In genomic region chr15:101133993-101134704, GRCm38 (mm10) we compare ENCODE assay signal across 8 mouse cellular contexts. TPM values are rescaled to one million over a fixed set of nuclear protein-coding genes. Genes with fewer than 3 reads are reported as not detected.
DNase-seq lines count a peak whose midpoint lies in the region; ATAC-seq and TF ChIP-seq lines count a peak whose summit lies in the region.

No protein-coding gene starts in this region.

- ATAC-seq in heart, embryonic 12.5 days (ENCODE audit: insufficient number of reproducible peaks, low FRiP score), result 0 out of 2 replicates have a peak, but pooled peaks have one; percentile 15
- ATAC-seq in limb, embryonic 15.5 days (ENCODE audit: insufficient number of reproducible peaks, low FRiP score, low TSS enrichment, low read depth), result no peak
- ATAC-seq in stomach, postnatal 0 days (ENCODE audit: low FRiP score, low TSS enrichment), result peak; percentile 59; the same call in 1 of the 2 replicates

- H3K9me3 ChIP-seq in heart, embryonic 12.5 days (replicated peaks), result no peaks in the 10 kb centered on the region; the same call in 1 of the 2 replicates
- H3K9me3 ChIP-seq in limb, embryonic 15.5 days, result no peaks in the 10 kb centered on the region
- H3K9me3 ChIP-seq in stomach, postnatal 0 days (ENCODE audit: control insufficient read depth, low read length), result no peaks in the 10 kb centered on the region

- H3K27ac ChIP-seq in heart, embryonic 12.5 days (ENCODE audit: poor library complexity, severe bottlenecking), result no peak overlapping the region
- H3K27ac ChIP-seq in limb, embryonic 15.5 days, result peak overlapping the region; percentile 47
- peak overlapping the region; percentile 79 for H3K27ac ChIP-seq in stomach, postnatal 0 days (replicated peaks)

- TF ChIP-seq EP300 in stomach, postnatal 0 days (optimal IDR thresholded peaks at IDR 0.05), result no peak

- no peaks in the 10 kb centered on the region for H3K36me3 ChIP-seq in heart, embryonic 12.5 days
- H3K36me3 ChIP-seq in limb, embryonic 15.5 days, result no peaks in the 10 kb centered on the region
- H3K36me3 ChIP-seq in stomach, postnatal 0 days (ENCODE audit: control insufficient read depth, insufficient read depth, low read length), result peaks cover 7% of the 10 kb centered on the region; the same call in 1 of the 2 replicates

- H3K4me2 ChIP-seq in heart, embryonic 12.5 days, result peak overlapping the region; percentile 37
- peak overlapping the region; percentile 25; the same call in 1 of the 2 replicates for H3K4me2 ChIP-seq in limb, embryonic 15.5 days
- H3K4me2 ChIP-seq in stomach, postnatal 0 days (replicated peaks; ENCODE audit: low read depth), result peak overlapping the region; percentile 45

- H3K9ac ChIP-seq in heart, embryonic 12.5 days, result no peak overlapping the region
- no peak overlapping the region for H3K9ac ChIP-seq in limb, embryonic 15.5 days
- H3K9ac ChIP-seq in stomach, postnatal 0 days (ENCODE audit: low read length), result peak overlapping the region; percentile 50; the same call in 1 of the 2 replicates

- no peak overlapping the region for H3K4me3 ChIP-seq in heart, embryonic 12.5 days
- peak overlapping the region; percentile 15 for H3K4me3 ChIP-seq in limb, embryonic 15.5 days
- peak overlapping the region; percentile 32 for H3K4me3 ChIP-seq in stomach, postnatal 0 days (ENCODE audit: low read depth, low read length)

- WGBS in heart, embryonic 12.5 days, result 26% methylated on average over 15 of the region's 15 CpGs
- 36% methylated on average over 15 of the region's 15 CpGs for WGBS in limb, embryonic 15.5 days
- WGBS in stomach, postnatal 0 days, result 22% methylated on average over 15 of the region's 15 CpGs

- TF ChIP-seq CTCF in stomach, postnatal 0 days (IDR thresholded peaks at IDR 0.05; ENCODE audit: low read depth), result no peak

- H3K27me3 ChIP-seq in heart, embryonic 12.5 days (replicated peaks), result peaks cover 59% of the 10 kb centered on the region
- peaks cover 19% of the 10 kb centered on the region; the same call in 1 of the 2 replicates for H3K27me3 ChIP-seq in limb, embryonic 15.5 days
- no peaks in the 10 kb centered on the region for H3K27me3 ChIP-seq in stomach, postnatal 0 days (ENCODE audit: control insufficient read depth, insufficient read depth, low read length)

- H3K4me1 ChIP-seq in heart, embryonic 12.5 days (replicated peaks), result peaks cover 48% of the 10 kb centered on the region
- H3K4me1 ChIP-seq in limb, embryonic 15.5 days, result peaks cover 39% of the 10 kb centered on the region
- peaks cover 3% of the 10 kb centered on the region for H3K4me1 ChIP-seq in stomach, postnatal 0 days (replicated peaks; ENCODE audit: control insufficient read depth, insufficient read depth)

- DNase-seq in heart, adult 18-20 months, result peak; percentile 60 to 75
- DNase-seq in heart, adult 8-10 months (ENCODE audit: low spot score), result no peak
- DNase-seq in ES-CJ7 (ENCODE audit: low read depth, low spot score), result peak; percentile 59
- no peak for DNase-seq in stomach, postnatal 0 days (ENCODE audit: low spot score)
- no peak for DNase-seq in layer of hippocampus, adult 18-20 months (ENCODE audit: low spot score in 2 of 2)
- no peak for DNase-seq in gastrocnemius, postnatal 4 days (ENCODE audit: low spot score in 2 of 2)

RNA-seq across cellular contexts. Expression of gene Acvrl1, which starts 5.8 kb away (rescaled TPM):
- 10 to 100 TPM; 26.5 to 27.9 TPM for total RNA-seq in heart, adult 18-20 months (2021)
- 10 to 100 TPM; 19.8 to 30.3 (median 23.0) TPM for total RNA-seq in heart, adult 8-10 months (2022)
- polyA plus RNA-seq in heart, embryonic 12.5 days (2016; fragmentation: Nextera tagmentation; extraction: Ambion mirVana), result 3.1 and 3.6 TPM in 2 replicates
- polyA plus RNA-seq in limb, embryonic 15.5 days (2015; fragmentation: Nextera tagmentation; extraction: Ambion mirVana), result 16.3 and 17.7 TPM in 2 replicates
- polyA plus RNA-seq in stomach, postnatal 0 days (2015; fragmentation: Nextera tagmentation; extraction: Ambion mirVana), result 13.5 and 15.2 TPM in 2 replicates
- total RNA-seq in layer of hippocampus, adult 18-20 months (2021), result 1 to 10 TPM; 9.7 to 9.9 TPM
- 10 to 100 TPM; 24.6 to 28.1 TPM for total RNA-seq in gastrocnemius, postnatal 4 days (2021)

RNA-seq across cellular contexts. Expression of gene Ankrd33, which starts 18.6 kb away (rescaled TPM):
- not detected for total RNA-seq in heart, adult 18-20 months (2021)
- not detected for total RNA-seq in heart, adult 8-10 months (2022)
- polyA plus RNA-seq in heart, embryonic 12.5 days (2016; fragmentation: Nextera tagmentation; extraction: Ambion mirVana), result not detected in 2 replicates
- polyA plus RNA-seq in limb, embryonic 15.5 days (2015; fragmentation: Nextera tagmentation; extraction: Ambion mirVana), result not detected in 2 replicates
- not detected in 2 replicates for polyA plus RNA-seq in stomach, postnatal 0 days (2015; fragmentation: Nextera tagmentation; extraction: Ambion mirVana)
- not detected for total RNA-seq in layer of hippocampus, adult 18-20 months (2021)
- total RNA-seq in gastrocnemius, postnatal 4 days (2021), result not detected

RNA-seq across cellular contexts. Expression of gene Acvr1b, which starts 39.7 kb away (rescaled TPM):
- total RNA-seq in heart, adult 18-20 months (2021), result 10 to 100 TPM in 1 of 2 experiments, 1 to 10 TPM in 1; 9.8 to 10.3 TPM
- 10 to 100 TPM; 12.1 to 14.7 (median 13.9) TPM for total RNA-seq in heart, adult 8-10 months (2022)
- 6.8 TPM in 2 replicates for polyA plus RNA-seq in heart, embryonic 12.5 days (2016; fragmentation: Nextera tagmentation; extraction: Ambion mirVana)
- polyA plus RNA-seq in limb, embryonic 15.5 days (2015; fragmentation: Nextera tagmentation; extraction: Ambion mirVana), result 8.4 and 10.9 TPM in 2 replicates
- 6.9 and 8.1 TPM in 2 replicates for polyA plus RNA-seq in stomach, postnatal 0 days (2015; fragmentation: Nextera tagmentation; extraction: Ambion mirVana)
- 10 to 100 TPM; 88.8 to 90.3 TPM for total RNA-seq in layer of hippocampus, adult 18-20 months (2021)
- total RNA-seq in gastrocnemius, postnatal 4 days (2021), result 10 to 100 TPM; 16.2 to 17.0 TPM

RNA-seq across cellular contexts. Expression of gene Fignl2, which starts 55.8 kb away (rescaled TPM):
- 1 to 10 TPM; 1.1 to 1.2 TPM for total RNA-seq in heart, adult 18-20 months (2021)
- 1 to 10 TPM in 3 of 4 experiments, under 1 TPM in 1; 0.84 to 1.5 (median 1.2) TPM for total RNA-seq in heart, adult 8-10 months (2022)
- 0.10 and 0.15 TPM in 2 replicates for polyA plus RNA-seq in heart, embryonic 12.5 days (2016; fragmentation: Nextera tagmentation; extraction: Ambion mirVana)
- polyA plus RNA-seq in limb, embryonic 15.5 days (2015; fragmentation: Nextera tagmentation; extraction: Ambion mirVana), result 0.09 and 0.12 TPM in 2 replicates
- 0.19 and 0.22 TPM in 2 replicates for polyA plus RNA-seq in stomach, postnatal 0 days (2015; fragmentation: Nextera tagmentation; extraction: Ambion mirVana)
- 1 to 10 TPM; 1.3 to 1.6 TPM for total RNA-seq in layer of hippocampus, adult 18-20 months (2021)
- total RNA-seq in gastrocnemius, postnatal 4 days (2021), result 1 to 10 TPM; 3.2 to 4.1 TPM

Comparison
In these comparisons a context has a peak if more than half of its experiments do, and no peak if none do; other contexts are left out.
1. DNase-seq: peak in heart, adult 18-20 months (2 of 2) and ES-CJ7 (single experiment); none in heart, adult 8-10 months (single experiment), stomach, postnatal 0 days (single experiment), layer of hippocampus, adult 18-20 months (0 of 2) and gastrocnemius, postnatal 4 days (0 of 2).
2. RNA of gene Acvr1b, which starts 39.7 kb away (total RNA-seq): 88.8 to 90.3 TPM in layer of hippocampus, adult 18-20 months; 16.2 to 17.0 TPM in gastrocnemius, postnatal 4 days, 12.1 to 14.7 TPM in heart, adult 8-10 months and 9.8 to 10.3 TPM in heart, adult 18-20 months; every median in the first group is over 4 times any median in the second.
3. Peak in every context shown above with its lines, with median percentiles within 50 percentile points of each other: H3K4me2 ChIP-seq.